Mouse (Mus musculus) heart, embryonic 13.5 days (tissue): ENCODE measurements around the gene Evi5. TPM values are rescaled to one million over a fixed set of nuclear protein-coding genes. Genes with fewer than 3 reads are reported as not detected.

Source experiments
- ATAC-seq: fragments of 200-750 bp; cut with Nextera tagmentation; 2 replicates; pipeline ENCODE4 v1.8.0; 2017; ENCODE audit warnings: moderate TSS enrichment; ENCODE audit not compliant: insufficient number of reproducible peaks, low FRiP score, low TSS enrichment; ENCODE audit errors: extremely low read depth
- H3K27ac ChIP-seq: fragments of 300-500 bp; sonication (generic); replicated peaks from 2 replicates; pipeline ENCODE4 v1.5.1; 2015; ENCODE audit warnings: moderate library complexity, mild to moderate bottlenecking, inconsistent platforms
- H3K27me3 ChIP-seq: fragments of 300-500 bp; sonication (generic); replicated peaks from 2 replicates; pipeline ENCODE4 v1.6.1; 2015; ENCODE audit warnings: mild to moderate bottlenecking, inconsistent platforms
- H3K36me3 ChIP-seq: fragments of 300-500 bp; sonication (generic); 2 replicates; pipeline ENCODE4 v1.6.1; 2015; ENCODE audit warnings: mild to moderate bottlenecking, inconsistent platforms
- H3K4me1 ChIP-seq: fragments of 300-500 bp; sonication (generic); 2 replicates; pipeline ENCODE4 v1.6.1; 2015; ENCODE audit warnings: inconsistent platforms
- H3K4me2 ChIP-seq: fragments of 300-500 bp; sonication (generic); 2 replicates; pipeline ENCODE4 v1.6.1; 2015; ENCODE audit warnings: inconsistent platforms, mild to moderate bottlenecking, moderate library complexity
- H3K4me3 ChIP-seq: fragments of 300-500 bp; sonication (generic); 2 replicates; pipeline ENCODE4 v1.5.1; 2015; ENCODE audit warnings: moderate library complexity, mild to moderate bottlenecking, inconsistent platforms
- H3K9ac ChIP-seq: fragments of 300-500 bp; sonication (generic); 2 replicates; pipeline ENCODE4 v1.6.1; 2015; ENCODE audit warnings: inconsistent platforms, mild to moderate bottlenecking, moderate library complexity
- H3K9me3 ChIP-seq: fragments of 300-500 bp; sonication (generic); 2 replicates; pipeline ENCODE4 v1.6.1; 2016; ENCODE audit warnings: inconsistent platforms
- WGBS: fragments of 180-500 bp; shearing (Covaris S2); methylation state at CpG from one replicate; pipeline ENCODE4 v1.1.7; 2015; ENCODE audit warnings: mixed read lengths; 5-methylcytosine and 5-hydroxymethylcytosine counted together
- polyA plus RNA-seq: library from polyadenylated mRNA; unstranded; fragments of >200 nt; fragmentation: Nextera tagmentation; extraction: Ambion mirVana; gene quantifications from 2 replicates; pipeline ENCODE4 v1.2.1, GENCODE M21; 2015

The Evi5 gene
- polyA plus RNA-seq, 1 experiment from 2014 or later: 45.7 TPM

DNA sequence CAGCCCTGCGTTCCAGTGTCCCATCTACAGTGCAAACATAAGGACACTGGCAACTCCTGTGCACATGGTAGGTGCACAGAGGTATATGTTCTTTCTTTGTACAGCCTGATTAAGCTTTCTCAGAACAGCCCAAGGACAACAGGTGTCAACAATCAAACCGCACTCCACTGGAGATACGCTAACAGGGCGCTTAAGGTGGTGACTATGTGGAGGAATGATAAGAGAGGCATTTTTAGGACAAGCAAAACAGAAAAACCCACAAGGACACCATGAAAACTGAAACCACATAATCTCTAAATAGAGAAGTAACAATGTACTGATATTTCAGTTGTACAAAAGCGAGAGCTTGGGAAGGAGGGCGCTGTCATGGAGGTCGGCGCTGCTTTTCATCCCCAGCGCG is 174.0 kb downstream of the Evi5 start:
- WGBS: 46% methylated on average over 10 of the region's 10 CpGs
- Histone ChIP-seq H3K9ac (no peak overlapping the region), H3K4me3 (no peak overlapping the region), H3K4me1 (peaks cover 7% of the 10 kb centered on the region), H3K36me3 (no peaks in the 10 kb centered on the region), H3K27ac (no peak overlapping the region), H3K4me2 (peak overlapping the region; percentile 40; the same call in 1 of the 2 replicates), H3K27me3 (no peaks in the 10 kb centered on the region), H3K9me3 (0 out of 2 replicates have a peak, but pooled peaks cover 5% of the 10 kb centered on the region)
- no peak for ATAC-seq

DNA sequence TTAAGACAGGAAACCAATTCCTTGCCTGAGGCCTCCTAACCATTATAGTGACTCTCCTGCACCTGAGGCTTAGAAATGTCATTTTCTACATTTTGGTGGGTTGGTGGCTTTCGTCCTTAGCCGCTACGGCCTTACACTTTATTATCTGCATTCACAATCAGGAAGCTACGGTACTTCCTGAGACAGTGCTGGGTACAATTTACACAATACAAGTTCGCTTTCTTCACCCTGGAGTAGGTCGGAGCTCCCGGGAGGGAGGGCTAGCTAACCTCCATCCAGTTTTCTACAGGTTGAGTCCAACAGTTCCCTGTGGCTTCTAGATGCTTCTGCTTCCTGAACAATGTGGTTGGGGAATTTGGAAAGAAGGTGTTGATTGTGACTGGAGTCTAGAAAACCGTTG is 176.0 kb downstream of the Evi5 start:
- ATAC-seq: no peak

DNA sequence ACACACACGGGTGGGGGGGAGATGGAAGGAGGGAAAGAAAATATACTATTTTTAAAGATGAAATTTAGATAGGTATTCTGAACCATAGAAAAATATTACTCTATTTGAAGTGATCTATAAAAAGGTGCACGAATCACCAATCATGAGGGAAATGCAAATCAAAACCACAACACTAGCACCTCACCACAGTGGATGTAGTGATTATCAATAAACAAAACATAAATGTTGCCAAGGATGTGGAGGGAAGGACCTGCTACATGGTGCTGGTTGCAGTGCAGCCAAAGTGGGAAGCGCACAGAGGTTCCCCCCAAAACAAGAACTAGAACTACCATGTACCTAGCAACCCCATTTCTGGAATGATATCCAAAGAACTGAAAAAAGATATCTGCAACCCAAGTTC is 179.9 kb downstream of the Evi5 start:
- Histone ChIP-seq H3K9me3 (0 out of 2 replicates have a peak, but pooled peaks cover 5% of the 10 kb centered on the region), H3K9ac (no peak overlapping the region), H3K36me3 (no peaks in the 10 kb centered on the region), H3K4me2 (no peak overlapping the region), H3K4me3 (no peak overlapping the region), H3K27ac (no peak overlapping the region), H3K4me1 (no peaks in the 10 kb centered on the region), H3K27me3 (peaks cover 4% of the 10 kb centered on the region)
- WGBS: 76% methylated on average over 3 of the region's 3 CpGs
- no peak for ATAC-seq

More for the DNA sequence above, 176.0 kb downstream of the Evi5 start:
- Histone ChIP-seq H3K9me3 (0 out of 2 replicates have a peak, but pooled peaks cover 5% of the 10 kb centered on the region), H3K27me3 (no peaks in the 10 kb centered on the region), H3K9ac (no peak overlapping the region), H3K4me1 (peaks cover 7% of the 10 kb centered on the region), H3K4me3 (no peak overlapping the region), H3K4me2 (no peak overlapping the region), H3K27ac (no peak overlapping the region), H3K36me3 (no peaks in the 10 kb centered on the region)
- WGBS: 70% methylated on average over 8 of the region's 8 CpGs

Other genes starting within 250 kb of the Evi5 start
- gene Gfi1, start 149.1 kb downstream of the Evi5 start, polyA plus RNA-seq: not detected in 2 replicates
- gene Ube2d2b, start 45.0 kb downstream of the Evi5 start, polyA plus RNA-seq: 0.13 and 0.20 TPM in 2 replicates
- gene Rpl5, start 25.4 kb upstream of the Evi5 start, polyA plus RNA-seq: 49.9 and 50.8 TPM in 2 replicates
- 17.9 and 20.3 TPM in 2 replicates for gene Fam69a, start 112.0 kb upstream of the Evi5 start, polyA plus RNA-seq
- 71.7 and 76.4 TPM in 2 replicates for gene Mtf2, start 190.6 kb upstream of the Evi5 start, polyA plus RNA-seq